In genomic region chr2:13682488-13683204, GRCm38 (mm10) we compare ENCODE assay signal across 11 mouse cellular contexts.
DNase-seq lines count a peak whose midpoint lies in the region; ATAC-seq lines count a peak whose summit lies in the region.
"Had no signal": no experiment of that assay in that cellular context is flagged by ENCODE, and none has a peak within 500 bp of the region (broad histone marks: within the 10 kb centered on the region; RNA-seq: fewer than 3 reads in every experiment).

No protein-coding gene starts in this region.

- no peak overlapping the region for H3K4me3 ChIP-seq in hindbrain, embryonic 15.5 days
- H3K4me3 ChIP-seq in hindbrain, embryonic 12.5 days = no peak overlapping the region
- no peak overlapping the region for H3K4me3 ChIP-seq in intestine, embryonic 16.5 days (ENCODE audit: low read length)
- H3K4me3 ChIP-seq: embryonic facial prominence, embryonic 15.5 days; liver, embryonic 15.5 days had no signal

- H3K27me3 ChIP-seq in hindbrain, embryonic 15.5 days = no peaks in the 10 kb centered on the region
- H3K27me3 ChIP-seq in hindbrain, embryonic 12.5 days = no peaks in the 10 kb centered on the region
- H3K27me3 ChIP-seq in intestine, embryonic 16.5 days (replicated peaks; ENCODE audit: control insufficient read depth, insufficient read depth, low read length) = peaks cover 6% of the 10 kb centered on the region; the same call in 1 of the 2 replicates
- H3K27me3 ChIP-seq: embryonic facial prominence, embryonic 15.5 days; liver, embryonic 15.5 days had no signal

- no peaks in the 10 kb centered on the region for H3K4me1 ChIP-seq in hindbrain, embryonic 15.5 days (replicated peaks)
- H3K4me1 ChIP-seq in hindbrain, embryonic 12.5 days = no peaks in the 10 kb centered on the region
- H3K4me1 ChIP-seq in intestine, embryonic 16.5 days (ENCODE audit: control insufficient read depth, insufficient read depth, low read length) = no peaks in the 10 kb centered on the region
- H3K4me1 ChIP-seq: embryonic facial prominence, embryonic 15.5 days; liver, embryonic 15.5 days had no signal

- H3K36me3 ChIP-seq in hindbrain, embryonic 15.5 days = no peaks in the 10 kb centered on the region
- no peaks in the 10 kb centered on the region for H3K36me3 ChIP-seq in hindbrain, embryonic 12.5 days
- H3K36me3 ChIP-seq in intestine, embryonic 16.5 days (ENCODE audit: control insufficient read depth, insufficient read depth, low read length) = no peaks in the 10 kb centered on the region
- H3K36me3 ChIP-seq: embryonic facial prominence, embryonic 15.5 days; liver, embryonic 15.5 days had no signal

- no peak overlapping the region for H3K27ac ChIP-seq in hindbrain, embryonic 15.5 days (replicated peaks)
- no peak overlapping the region for H3K27ac ChIP-seq in hindbrain, embryonic 12.5 days
- H3K27ac ChIP-seq in intestine, embryonic 16.5 days (ENCODE audit: low read length) = no peak overlapping the region
- H3K27ac ChIP-seq: embryonic facial prominence, embryonic 15.5 days; liver, embryonic 15.5 days had no signal

- no peaks in the 10 kb centered on the region for H3K9me3 ChIP-seq in hindbrain, embryonic 15.5 days
- no peaks in the 10 kb centered on the region for H3K9me3 ChIP-seq in hindbrain, embryonic 12.5 days (replicated peaks)
- H3K9me3 ChIP-seq in intestine, embryonic 16.5 days (ENCODE audit: control insufficient read depth, low read length) = no peaks in the 10 kb centered on the region
- H3K9me3 ChIP-seq: embryonic facial prominence, embryonic 15.5 days; liver, embryonic 15.5 days had no signal

- peak; percentile 85 to 86 for DNase-seq in cerebellum, postnatal 10 days
- no peak for DNase-seq in cerebellum, postnatal 36 days
- peak; percentile 6 for DNase-seq in MN1 (ENCODE audit: low spot score)
- no peak for DNase-seq in spleen, adult 18-20 months
- no peak for DNase-seq in kidney, adult 8-10 months
- DNase-seq: thymus, postnatal 14 days had no signal

- peak; percentile 79 for ATAC-seq in hindbrain, embryonic 15.5 days (ENCODE audit: low FRiP score, low read depth)
- no peak for ATAC-seq in hindbrain, embryonic 12.5 days (ENCODE audit: low FRiP score)
- peak; percentile 67 for ATAC-seq in intestine, embryonic 16.5 days

- no peak overlapping the region for H3K4me2 ChIP-seq in hindbrain, embryonic 15.5 days
- H3K4me2 ChIP-seq in hindbrain, embryonic 12.5 days (replicated peaks) = no peak overlapping the region
- H3K4me2 ChIP-seq in intestine, embryonic 16.5 days (ENCODE audit: low read depth, low read length) = no peak overlapping the region
- H3K4me2 ChIP-seq: embryonic facial prominence, embryonic 15.5 days; liver, embryonic 15.5 days had no signal

- no peak overlapping the region for H3K9ac ChIP-seq in hindbrain, embryonic 15.5 days
- H3K9ac ChIP-seq in hindbrain, embryonic 12.5 days = no peak overlapping the region
- no peak overlapping the region for H3K9ac ChIP-seq in intestine, embryonic 16.5 days (ENCODE audit: low read depth, low read length)
- H3K9ac ChIP-seq: embryonic facial prominence, embryonic 15.5 days; liver, embryonic 15.5 days had no signal

- WGBS in hindbrain, embryonic 15.5 days = 42% methylated on average over 4 of the region's 4 CpGs
- 64% methylated on average over 4 of the region's 4 CpGs for WGBS in hindbrain, embryonic 12.5 days
- WGBS in intestine, embryonic 16.5 days = 18% methylated on average over 4 of the region's 4 CpGs

Comparison
In these comparisons a context has a peak if more than half of its experiments do, and no peak if none do; other contexts are left out.
1. DNase-seq: peak in cerebellum, postnatal 10 days (2 of 2) and MN1 (single experiment); none in cerebellum, postnatal 36 days (0 of 2), spleen, adult 18-20 months (0 of 2) and kidney, adult 8-10 months (0 of 2).